Mouse (Mus musculus): ENCODE data around the gene Zmym3. TPM values are rescaled to one million over a fixed set of nuclear protein-coding genes. Genes with fewer than 3 reads are reported as not detected.

The Zmym3 gene
- 18.4 TPM for polyA plus RNA-seq (2017; shearing (Covaris generic))

GRCm38 (mm10) chrX:101420700-101421095 lies at the start of gene Zmym3:
TSS of gene Zmym3 (minus strand) at chrX:101420849.

GRCm38 (mm10) chrX:101448886-101449475 lies 28.3 kb upstream of the Zmym3 start, which contains the start of gene Itgb1bp2:
TSS of gene Itgb1bp2 (plus strand) at chrX:101449088.

GRCm38 (mm10) chrX:101429142-101429949 lies 8.7 kb upstream of the Zmym3 start, which contains the start of gene Nono:
TSS of gene Nono (plus strand) at chrX:101429318.

GRCm38 (mm10) chrX:101376190-101376968 lies 44.3 kb downstream of the Zmym3 start, which contains the start of gene Gjb1:
TSS of gene Gjb1 (plus strand) at chrX:101376378.

Other genes with a start within 250 kb of the Zmym3 start
- 54.8 TPM for gene Snx12, start 198.3 kb downstream of the Zmym3 start, polyA plus RNA-seq (2017; shearing (Covaris generic))
- gene Foxo4, start 166.3 kb downstream of the Zmym3 start, polyA plus RNA-seq (2017; shearing (Covaris generic)): 2.4 TPM
- 5.1 TPM for gene Gm614, start 156.9 kb downstream of the Zmym3 start, polyA plus RNA-seq (2017; shearing (Covaris generic))
- gene Il2rg, start 152.6 kb downstream of the Zmym3 start, polyA plus RNA-seq (2017; shearing (Covaris generic)): 1,467 TPM
- 0.55 TPM for gene Gm20489, start 151.8 kb downstream of the Zmym3 start, polyA plus RNA-seq (2017; shearing (Covaris generic))
- 78.0 TPM for gene Med12, start 146.8 kb downstream of the Zmym3 start, polyA plus RNA-seq (2017; shearing (Covaris generic))
- 0.10 TPM for gene Nlgn3, start 121.7 kb downstream of the Zmym3 start, polyA plus RNA-seq (2017; shearing (Covaris generic))
- not detected for gene Gjb1, start 44.5 kb downstream of the Zmym3 start, polyA plus RNA-seq (2017; shearing (Covaris generic))
- 292 TPM for gene Nono, start 8.5 kb upstream of the Zmym3 start, polyA plus RNA-seq (2017; shearing (Covaris generic))
- 0.72 TPM for gene Itgb1bp2, start 28.2 kb upstream of the Zmym3 start, polyA plus RNA-seq (2017; shearing (Covaris generic))
- gene Taf1, start 111.9 kb upstream of the Zmym3 start, polyA plus RNA-seq (2017; shearing (Covaris generic)): 22.2 TPM
- 261 TPM for gene Ogt, start 219.2 kb upstream of the Zmym3 start, polyA plus RNA-seq (2017; shearing (Covaris generic))